ENCODE assay signal across 8 mouse cellular contexts in the genomic region with DNA sequence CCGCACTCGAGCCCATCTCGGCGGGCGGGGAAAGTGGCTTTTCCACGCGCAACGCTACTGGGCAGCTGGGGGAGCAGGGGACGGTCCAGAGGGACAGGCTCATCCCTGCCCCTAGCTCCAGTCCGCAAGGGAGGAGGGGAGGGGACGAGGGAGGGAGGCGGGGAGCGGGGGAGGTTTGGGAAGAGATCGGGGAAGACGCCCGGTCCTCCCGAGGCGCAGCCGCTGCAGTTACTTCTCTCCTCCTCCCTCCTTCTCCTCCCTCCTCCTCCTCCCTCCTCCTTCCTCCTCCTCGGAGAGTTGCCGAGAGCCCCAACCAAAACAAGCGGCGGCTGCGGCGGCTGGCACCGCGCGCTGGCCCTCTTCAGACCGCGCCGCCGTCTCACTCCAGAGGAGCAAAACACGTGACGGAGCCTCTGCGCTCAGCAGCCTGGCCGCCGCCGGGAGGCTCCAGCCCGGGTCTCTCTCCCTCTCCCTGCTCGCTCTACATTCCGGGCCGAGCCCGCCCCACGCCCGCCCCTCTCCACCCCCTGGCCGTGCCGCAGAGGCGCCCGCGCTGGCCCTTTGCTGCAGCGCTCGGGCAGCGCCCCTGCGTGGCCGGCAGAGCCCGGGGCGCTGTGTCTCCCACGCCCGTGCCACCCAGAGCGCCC. TPM values are rescaled to one million over a fixed set of nuclear protein-coding genes. Genes with fewer than 3 reads are reported as not detected.
A peak's percentile ranks its signal among the peaks of the same experiment; 100 is the strongest.
DNase-seq lines count a peak whose midpoint lies in the region; ATAC-seq and TF ChIP-seq lines count a peak whose summit lies in the region.

A gene (minus strand): TSS at position 266 of the 647 bp plus-strand sequence.

- ATAC-seq in hindbrain, postnatal 0 days: peak; percentile 89

- peaks cover 23% of the 10 kb centered on the region for H3K4me1 ChIP-seq in hindbrain, postnatal 0 days (ENCODE audit: insufficient read depth, low read length)

- H3K9me3 ChIP-seq in hindbrain, postnatal 0 days (ENCODE audit: low read length): no peaks in the 10 kb centered on the region

- intact Hi-C loops in gastrocnemius, postnatal 14 days (cut with DNase I; ENCODE audit: low total_unique reads): loop anchor here (5.0 kb wide), 3 partner anchors 141 to 974 kb away; no protein-coding TSS in a partner anchor

- 1% methylated on average over 38 of the region's 60 CpGs for WGBS in hindbrain, postnatal 0 days

- H3K27ac ChIP-seq in hindbrain, postnatal 0 days: peak within 1 kb of the TSS; percentile 96

- peak within 1 kb of the TSS; percentile 78 for H3K9ac ChIP-seq in hindbrain, postnatal 0 days (replicated peaks; ENCODE audit: low read length)

- peak within 1 kb of the TSS; percentile 77 for H3K4me2 ChIP-seq in hindbrain, postnatal 0 days (ENCODE audit: low read depth, low read length)

- peak; percentile 95 for DNase-seq in adrenal gland, adult 2 months
- DNase-seq in embryo, embryonic 10 days (ENCODE audit: low spot score): peak; percentile 90
- peak; percentile 91 for DNase-seq in gastrocnemius, postnatal 14 days
- peak; percentile 91 for DNase-seq in hindbrain, postnatal 0 days (ENCODE audit: low spot score)
- peak; percentile 62 to 89 for DNase-seq in left cerebral cortex, adult 8-10 months (ENCODE audit: low spot score in 2 of 2)
- peak; percentile 87 to 96 for DNase-seq in lung, postnatal 4 days
- DNase-seq in right cerebral cortex, postnatal 10 days (ENCODE audit: low spot score in 2 of 2): peak; percentile 90 to 93
- DNase-seq in yolk sac, embryonic 10.5 days (ENCODE audit: low spot score): peak; percentile 88

- 0 out of 2 replicates have a peak, but pooled peaks have one; percentile 11 for TF ChIP-seq CTCF in hindbrain, postnatal 0 days (IDR thresholded peaks at IDR 0.05; ENCODE audit: low read depth)

- H3K27me3 ChIP-seq in hindbrain, postnatal 0 days (ENCODE audit: insufficient read depth, low read length): no peaks in the 10 kb centered on the region

- H3K4me3 ChIP-seq in hindbrain, postnatal 0 days (ENCODE audit: low read length): peak within 1 kb of the TSS; percentile 84

- H3K36me3 ChIP-seq in hindbrain, postnatal 0 days (ENCODE audit: insufficient read depth, low read length): no peaks in the 10 kb centered on the region

RNA-seq across cellular contexts. Expression of the gene that starts here (rescaled TPM):
- total RNA-seq in adrenal gland, adult 2 months (2021): 10 to 100 TPM in 1 of 2 experiments, 1 to 10 TPM in 1; 9.6 to 15.6 TPM
- polyA plus RNA-seq in adrenal gland, adult 2 months (2012; rRNA removed): 7.2 and 7.5 TPM in 2 replicates
- 10 to 100 TPM; 43.0 to 60.6 TPM for total RNA-seq in gastrocnemius, postnatal 14 days (2021)
- 66.7 and 67.2 TPM in 2 replicates for total RNA-seq in hindbrain, postnatal 0 days (2014; rRNA removed)
- 5.9 and 6.3 TPM in 2 replicates for polyA plus RNA-seq in hindbrain, postnatal 0 days (2015; fragmentation: Nextera tagmentation; extraction: Ambion mirVana)
- total RNA-seq in left cerebral cortex, adult 8-10 months (2022): 10 to 100 TPM; 14.2 to 15.8 (median 14.9) TPM

Comparison
In these comparisons a context has a peak if more than half of its experiments do, and no peak if none do; other contexts are left out.
1. Peak in every context shown above with its lines: DNase-seq, ATAC-seq, H3K4me3 ChIP-seq and H3K27ac ChIP-seq.